Mouse (Mus musculus): ENCODE results near the gene Tox2. TPM values are rescaled to one million over a fixed set of nuclear protein-coding genes. Genes with fewer than 3 reads are reported as not detected.
A peak's percentile ranks its signal among the peaks of the same experiment; 100 is the strongest.

Gene Tox2
- total and polyA plus RNA-seq, 2 experiments from 2014 or later, result 8.0 to 35.2 TPM

GRCm38 (mm10) chr2:163233666-163234065, 30.7 kb downstream of the Tox2 start:
- TF ChIP-seq CTCF (IDR thresholded peaks at IDR 0.05; ENCODE audit: low read depth), result no peak
- peaks cover 22% of the 10 kb centered on the region for H3K4me1 ChIP-seq (ENCODE audit: insufficient read depth)
- H3K27me3 ChIP-seq (ENCODE audit: insufficient read depth, low read length), result peaks cover 6% of the 10 kb centered on the region; the same call in 1 of the 2 replicates
- ATAC-seq (no peak), DNase-seq (no peak)
- no peak overlapping the region for H3K9ac ChIP-seq
- WGBS, result 82% methylated on average over 9 of the region's 9 CpGs
- no peak overlapping the region; the same call in 1 of the 2 replicates for H3K27ac ChIP-seq (ENCODE audit: low read depth, low read length)
- H3K4me3 ChIP-seq (ENCODE audit: low read depth, low read length), result no peak overlapping the region
- no peak overlapping the region for H3K4me2 ChIP-seq (ENCODE audit: low read depth)
- H3K36me3 ChIP-seq (ENCODE audit: insufficient read depth), result no peaks in the 10 kb centered on the region
- H3K9me3 ChIP-seq (ENCODE audit: low read length), result no peaks in the 10 kb centered on the region

- H3K4me2 ChIP-seq (ENCODE audit: low read depth), result no peak overlapping the region
- no peaks in the 10 kb centered on the region; the same call in none of the 2 replicates for H3K27me3 ChIP-seq (ENCODE audit: insufficient read depth, low read length)
- DNase-seq, result peak; percentile 57
- WGBS, result 27% methylated on average over 7 of the region's 7 CpGs
- H3K27ac ChIP-seq (ENCODE audit: low read depth, low read length), result no peak overlapping the region
- no peak for TF ChIP-seq CTCF (IDR thresholded peaks at IDR 0.05; ENCODE audit: low read depth)
- peak; percentile 38; the same call in 1 of the 2 replicates for ATAC-seq
- H3K4me1 ChIP-seq (ENCODE audit: insufficient read depth), result peaks cover 25% of the 10 kb centered on the region
- H3K36me3 ChIP-seq (ENCODE audit: insufficient read depth), result no peaks in the 10 kb centered on the region
- H3K9me3 ChIP-seq (ENCODE audit: low read length), result no peaks in the 10 kb centered on the region
- no peak overlapping the region for H3K9ac ChIP-seq
- H3K4me3 ChIP-seq (ENCODE audit: low read depth, low read length), result no peak overlapping the region
Observed at GRCm38 (mm10) chr2:163236057-163236456, 33.1 kb downstream of the Tox2 start.

- ATAC-seq, result peak; percentile 60
- no peak for TF ChIP-seq CTCF (IDR thresholded peaks at IDR 0.05; ENCODE audit: low read depth)
- no peak overlapping the region for H3K9ac ChIP-seq
Observed at GRCm38 (mm10) chr2:163237999-163238529, 35.1 kb downstream of the Tox2 start.

GRCm38 (mm10) chr2:163239945-163240344, 37.0 kb downstream of the Tox2 start:
- ATAC-seq (no peak), DNase-seq (no peak)
- Histone ChIP-seq H3K9me3 (ENCODE audit: low read length) (no peaks in the 10 kb centered on the region), H3K36me3 (ENCODE audit: insufficient read depth) (no peaks in the 10 kb centered on the region), H3K27me3 (ENCODE audit: insufficient read depth, low read length) (peaks cover 4% of the 10 kb centered on the region), H3K4me2 (ENCODE audit: low read depth) (no peak overlapping the region), H3K4me1 (ENCODE audit: insufficient read depth) (peaks cover 23% of the 10 kb centered on the region; the same call in 1 of the 2 replicates), H3K4me3 (ENCODE audit: low read depth, low read length) (no peak overlapping the region), H3K27ac (ENCODE audit: low read depth, low read length) (no peak overlapping the region), H3K9ac (no peak overlapping the region)
- TF ChIP-seq CTCF (IDR thresholded peaks at IDR 0.05; ENCODE audit: low read depth), result no peak
- WGBS, result 45% methylated on average over 8 of the region's 8 CpGs

More at GRCm38 (mm10) chr2:163237999-163238529, 35.1 kb downstream of the Tox2 start:
- no peak overlapping the region for H3K4me2 ChIP-seq (ENCODE audit: low read depth)
- WGBS, result 19% methylated on average over 12 of the region's 12 CpGs
- peaks cover 4% of the 10 kb centered on the region for H3K27me3 ChIP-seq (ENCODE audit: insufficient read depth, low read length)
- H3K4me1 ChIP-seq (ENCODE audit: insufficient read depth), result peaks cover 17% of the 10 kb centered on the region
- H3K36me3 ChIP-seq (ENCODE audit: insufficient read depth), result no peaks in the 10 kb centered on the region
- no peak overlapping the region; the same call in 1 of the 2 replicates for H3K27ac ChIP-seq (ENCODE audit: low read depth, low read length)
- no peaks in the 10 kb centered on the region for H3K9me3 ChIP-seq (ENCODE audit: low read length)
- no peak overlapping the region for H3K4me3 ChIP-seq (ENCODE audit: low read depth, low read length)
- DNase-seq, result peak; percentile 71

GRCm38 (mm10) chr2:163241867-163242266, 38.9 kb downstream of the Tox2 start:
- Histone ChIP-seq H3K4me1 (ENCODE audit: insufficient read depth) (peaks cover 18% of the 10 kb centered on the region; the same call in 1 of the 2 replicates), H3K27me3 (ENCODE audit: insufficient read depth, low read length) (peaks cover 4% of the 10 kb centered on the region), H3K4me3 (ENCODE audit: low read depth, low read length) (no peak overlapping the region), H3K4me2 (ENCODE audit: low read depth) (no peak overlapping the region), H3K9me3 (ENCODE audit: low read length) (no peaks in the 10 kb centered on the region), H3K36me3 (ENCODE audit: insufficient read depth) (no peaks in the 10 kb centered on the region), H3K9ac (no peak overlapping the region), H3K27ac (ENCODE audit: low read depth, low read length) (no peak overlapping the region)
- ATAC-seq, result no peak
- WGBS, result 51% methylated on average over 5 of the region's 5 CpGs
- DNase-seq, result no peak
- TF ChIP-seq CTCF (IDR thresholded peaks at IDR 0.05; ENCODE audit: low read depth), result no peak

GRCm38 (mm10) chr2:163243917-163244852, 41.3 kb downstream of the Tox2 start:
- H3K4me3 ChIP-seq (ENCODE audit: low read depth, low read length), result no peak overlapping the region
- no peaks in the 10 kb centered on the region for H3K36me3 ChIP-seq (ENCODE audit: insufficient read depth)
- peak overlapping the region; percentile 47 for H3K27ac ChIP-seq (ENCODE audit: low read depth, low read length)
- H3K4me2 ChIP-seq (ENCODE audit: low read depth), result no peak overlapping the region
- H3K27me3 ChIP-seq (ENCODE audit: insufficient read depth, low read length), result peaks cover 10% of the 10 kb centered on the region
- H3K9ac ChIP-seq, result no peak overlapping the region
- TF ChIP-seq CTCF (IDR thresholded peaks at IDR 0.05; ENCODE audit: low read depth), result no peak
- no peaks in the 10 kb centered on the region for H3K9me3 ChIP-seq (ENCODE audit: low read length)
- 31% methylated on average over 12 of the region's 12 CpGs for WGBS
- DNase-seq (no peak), ATAC-seq (peak; percentile 83)
- peaks cover 6% of the 10 kb centered on the region; the same call in 1 of the 2 replicates for H3K4me1 ChIP-seq (ENCODE audit: insufficient read depth)

- ATAC-seq (no peak), DNase-seq (no peak)
- Histone ChIP-seq H3K27me3 (ENCODE audit: insufficient read depth, low read length) (peaks cover 6% of the 10 kb centered on the region; the same call in 1 of the 2 replicates), H3K4me1 (ENCODE audit: insufficient read depth) (peaks cover 8% of the 10 kb centered on the region), H3K4me2 (ENCODE audit: low read depth) (no peak overlapping the region), H3K9ac (no peak overlapping the region), H3K9me3 (ENCODE audit: low read length) (no peaks in the 10 kb centered on the region), H3K4me3 (ENCODE audit: low read depth, low read length) (no peak overlapping the region), H3K36me3 (ENCODE audit: insufficient read depth) (no peaks in the 10 kb centered on the region), H3K27ac (ENCODE audit: low read depth, low read length) (no peak overlapping the region)
- 89% methylated on average over 7 of the region's 7 CpGs for WGBS
- TF ChIP-seq CTCF (IDR thresholded peaks at IDR 0.05; ENCODE audit: low read depth), result no peak
Observed at GRCm38 (mm10) chr2:163248912-163249311, 46.0 kb downstream of the Tox2 start.

Data from forebrain, postnatal 0 days (tissue).